Mouse (Mus musculus) kidney, adult 2 months (tissue): ENCODE data around the gene Sde2. TPM values are rescaled to one million over a fixed set of nuclear protein-coding genes. Genes with fewer than 3 reads are reported as not detected.
A peak's percentile ranks its signal among the peaks of the same experiment; 100 is the strongest.

Experiments
- DNase-seq: peaks from one replicate; pipeline ENCODE4 v3.0.0; 2021
- H3K27ac ChIP-seq: fragments of 200-500 bp; 2 replicates; pipeline ENCODE4 v1.5.1; 2012; ENCODE audit warnings: low read depth, low read length, control low read depth, inconsistent platforms; ENCODE audit not compliant: insufficient read depth
- H3K27me3 ChIP-seq: fragments of 200-500 bp; replicated peaks from 2 replicates; pipeline ENCODE4 v1.6.1; 2012; ENCODE audit warnings: mild to moderate bottlenecking, moderate library complexity, low read length, inconsistent platforms; ENCODE audit not compliant: control insufficient read depth, insufficient read depth
- H3K36me3 ChIP-seq: fragments of 200-500 bp; 2 replicates; pipeline ENCODE4 v1.6.1; 2012; ENCODE audit warnings: mild to moderate bottlenecking, moderate library complexity, low read length, inconsistent platforms; ENCODE audit not compliant: control insufficient read depth, insufficient read depth
- H3K4me1 ChIP-seq: fragments of 200-500 bp; 2 replicates; pipeline ENCODE4 v1.6.1; 2011; ENCODE audit warnings: low read length; ENCODE audit not compliant: control insufficient read depth, insufficient read depth
- H3K4me3 ChIP-seq: fragments of 200-500 bp; 2 replicates; pipeline ENCODE4 v1.5.1; 2011; ENCODE audit warnings: mild to moderate bottlenecking, low read depth, low read length, control low read depth; ENCODE audit not compliant: insufficient read depth
- CTCF ChIP-seq: fragments of 200-500 bp; conservative IDR thresholded peaks from 2 replicates; pipeline ENCODE4 v1.5.1; 2011; ENCODE audit warnings: low read depth, mild to moderate bottlenecking, control low read depth, low read length, moderate library complexity, mixed read lengths; ENCODE audit not compliant: insufficient read depth, insufficient read length
- POLR2A ChIP-seq: fragments of 200-500 bp; IDR thresholded peaks from one replicate; pipeline ENCODE4 v1.6.1; 2011; ENCODE audit warnings: low read depth, low read length, control low read depth
- WGBS: fragments of 180-500 bp; shearing (Covaris S2); methylation state at CpG from one replicate; pipeline ENCODE4 v1.1.7; 2018; 5-methylcytosine and 5-hydroxymethylcytosine counted together
- polyA plus RNA-seq: library from polyadenylated mRNA; depleted of rRNA; stranded (reverse); fragments of >200 nt; gene quantifications from 2 replicates; pipeline ENCODE4 v1.2.3, GENCODE M21; 2012; rRNA removed

Sde2 gene
- polyA plus RNA-seq: 6.2 and 8.4 TPM in 2 replicates

DNA sequence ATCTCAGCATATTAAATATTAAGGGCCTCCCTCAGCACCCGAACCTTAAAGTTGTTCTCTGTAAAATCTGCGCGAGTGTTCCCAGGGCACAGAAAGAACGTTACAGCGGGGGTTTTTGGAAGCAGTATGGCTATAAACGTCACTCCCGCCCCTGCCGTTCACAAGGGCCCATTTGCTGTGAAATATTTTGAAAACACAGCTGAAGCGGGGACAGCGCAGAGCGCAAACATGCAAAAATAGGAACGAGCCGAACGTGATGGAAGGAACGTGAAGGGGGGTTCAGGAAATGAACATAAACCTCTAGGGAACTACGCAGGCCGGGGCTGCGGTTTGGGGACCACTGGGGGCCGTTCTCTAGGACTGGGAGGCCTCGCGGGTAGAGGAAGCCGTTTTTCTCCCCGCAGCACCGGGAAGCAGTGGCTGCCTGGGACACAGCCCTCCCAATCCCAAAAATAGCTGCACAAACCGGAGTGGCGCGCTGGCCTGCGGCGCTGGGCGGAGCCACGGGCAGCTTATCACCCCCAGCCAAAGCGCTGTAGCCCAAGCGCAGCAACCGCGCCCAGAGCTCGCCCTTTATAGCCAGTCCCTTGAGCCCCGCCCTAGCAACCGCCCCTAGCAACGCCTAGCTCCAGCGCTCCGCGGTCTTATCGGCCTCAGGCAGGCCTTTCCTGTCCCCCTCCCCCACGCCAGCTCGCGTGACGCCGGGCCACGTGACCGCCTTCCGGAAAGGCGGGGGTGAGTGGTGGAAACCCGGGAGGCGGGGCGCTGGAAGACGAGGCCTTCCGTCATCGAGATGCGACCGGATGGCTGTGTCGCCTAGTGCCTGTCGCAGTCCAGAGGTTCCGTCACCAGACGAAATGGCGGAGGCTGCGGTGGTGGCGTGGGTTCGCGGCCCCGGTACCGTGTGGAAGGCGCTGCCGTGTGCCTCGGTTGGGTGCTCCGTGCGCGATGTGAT, at the start of gene Sde2:
Gene Sde2, plus strand, starts transcription at position 812 of the 955 bp plus-strand sequence.
- Histone ChIP-seq H3K36me3 (no peaks in the 10 kb centered on the region), H3K27me3 (no peaks in the 10 kb centered on the region), H3K4me1 (peaks cover 5% of the 10 kb centered on the region; the same call in 1 of the 2 replicates), H3K4me3 (peak within 1 kb of the TSS; percentile 78), H3K27ac (peak within 1 kb of the TSS; percentile 96)
- WGBS: under 1% methylated on average over 77 of the region's 77 CpGs
- DNase-seq: peak; percentile 100
- TF ChIP-seq CTCF: no peak
- TF ChIP-seq POLR2A: peak; percentile 98

DNA sequence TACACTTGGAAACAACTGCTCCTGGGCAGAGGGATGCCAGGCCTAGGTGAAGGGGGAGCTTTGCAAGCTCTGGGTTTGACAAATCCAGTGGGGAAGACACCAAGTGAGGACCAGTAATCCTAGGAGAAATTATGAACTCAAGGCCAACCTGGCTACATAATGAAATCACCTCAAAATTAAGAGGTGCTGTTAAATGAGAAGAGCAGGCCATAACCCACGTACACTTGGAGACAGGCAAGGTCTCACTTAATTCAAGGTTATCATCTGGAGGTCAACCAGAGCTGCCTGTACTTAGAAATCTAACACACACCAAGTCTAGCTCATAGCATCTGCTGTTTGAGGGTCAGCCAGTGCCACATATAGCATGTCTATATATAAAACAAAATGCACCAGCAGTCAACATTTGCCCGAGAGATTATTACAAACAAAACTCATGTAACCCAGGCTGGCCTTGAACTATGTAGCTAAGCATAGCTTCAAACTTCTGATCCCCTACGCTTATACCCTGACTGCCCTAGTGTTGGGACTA, 49.4 kb upstream of the Sde2 start:
- H3K4me3 ChIP-seq: no peak overlapping the region
- no peak for TF ChIP-seq CTCF
- no peak for TF ChIP-seq POLR2A
- 75% methylated on average over 3 of the region's 3 CpGs for WGBS
- H3K27ac ChIP-seq: no peak overlapping the region
- DNase-seq: no peak
- H3K36me3 ChIP-seq: peaks cover 7% of the 10 kb centered on the region
- H3K27me3 ChIP-seq: no peaks in the 10 kb centered on the region
- no peaks in the 10 kb centered on the region for H3K4me1 ChIP-seq

DNA sequence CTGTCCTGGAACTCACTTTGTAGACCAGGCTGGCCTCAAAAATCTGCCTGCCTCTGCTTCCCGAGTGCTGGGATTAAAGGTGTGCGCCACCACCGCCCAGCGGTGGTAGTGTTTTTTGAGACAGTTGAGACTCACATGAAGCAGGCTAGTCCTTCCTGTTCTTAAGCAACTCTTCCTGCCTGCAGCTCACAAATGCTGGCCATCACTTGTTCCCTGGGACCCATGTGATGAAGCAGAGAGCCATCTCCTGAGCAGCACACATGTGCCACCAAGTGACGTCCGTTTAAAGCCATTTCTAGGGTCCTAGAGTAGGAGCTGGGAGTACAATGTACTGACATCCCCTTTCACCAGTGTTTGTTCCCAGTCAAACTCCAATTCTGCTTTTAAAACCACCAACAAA, 47.0 kb upstream of the Sde2 start:
- no peak overlapping the region for H3K27ac ChIP-seq
- TF ChIP-seq POLR2A: no peak
- TF ChIP-seq CTCF: no peak
- DNase-seq: no peak
- WGBS: 83% methylated on average over 6 of the region's 6 CpGs
- no peaks in the 10 kb centered on the region for H3K27me3 ChIP-seq
- no peak overlapping the region for H3K4me3 ChIP-seq
- peaks cover 14% of the 10 kb centered on the region for H3K36me3 ChIP-seq
- no peaks in the 10 kb centered on the region for H3K4me1 ChIP-seq

DNA sequence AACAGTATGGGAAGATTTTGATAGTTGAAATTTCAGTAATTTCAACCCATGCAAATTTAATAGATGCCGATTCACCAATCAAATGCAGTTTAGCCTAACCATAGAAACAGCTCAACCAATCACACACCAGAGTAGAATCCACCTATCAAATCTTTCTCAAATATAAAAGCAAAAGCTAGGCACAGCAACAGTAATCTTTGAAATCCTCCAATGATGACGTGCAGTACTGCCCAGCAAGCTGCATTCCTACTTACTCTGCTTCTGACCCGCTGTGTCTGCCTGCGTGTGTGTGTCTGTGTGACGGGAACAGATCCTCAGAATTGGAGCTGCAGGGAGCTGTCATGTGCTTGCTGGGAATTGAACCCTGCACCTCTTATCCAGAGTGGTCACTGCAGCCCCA, 42.1 kb upstream of the Sde2 start:
- no peak for TF ChIP-seq POLR2A
- no peak for TF ChIP-seq CTCF

DNA sequence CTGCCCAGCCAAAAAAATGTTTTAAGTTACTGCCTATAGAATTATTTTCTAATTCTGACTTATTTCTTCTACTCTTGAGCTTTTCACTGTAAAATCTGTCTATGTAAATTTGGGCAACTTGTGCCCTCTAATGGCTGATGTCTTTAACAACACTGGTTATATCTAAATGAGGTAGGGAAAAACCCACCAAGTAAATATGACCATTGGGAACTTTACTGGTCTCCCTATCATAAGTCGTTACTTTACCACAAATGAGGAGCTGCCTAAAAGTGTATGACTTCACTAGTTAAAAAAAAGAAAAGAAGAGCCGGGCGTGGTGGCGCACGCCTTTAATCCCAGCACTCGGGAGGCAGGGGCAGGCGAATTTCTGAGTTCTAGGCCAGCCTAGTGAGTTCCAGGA, 40.0 kb upstream of the Sde2 start:
- 41% methylated on average over 7 of the region's 7 CpGs for WGBS
- peaks cover 13% of the 10 kb centered on the region for H3K36me3 ChIP-seq
- no peak for TF ChIP-seq CTCF
- no peak for TF ChIP-seq POLR2A
- peak; percentile 46 for DNase-seq
- H3K27ac ChIP-seq: no peak overlapping the region
- peaks cover 3% of the 10 kb centered on the region; the same call in 1 of the 2 replicates for H3K4me1 ChIP-seq
- H3K27me3 ChIP-seq: no peaks in the 10 kb centered on the region
- no peak overlapping the region for H3K4me3 ChIP-seq

More for the DNA sequence above, 42.1 kb upstream of the Sde2 start:
- DNase-seq: no peak
- Histone ChIP-seq H3K4me3 (no peak overlapping the region), H3K4me1 (peaks cover 3% of the 10 kb centered on the region; the same call in 1 of the 2 replicates), H3K27me3 (no peaks in the 10 kb centered on the region), H3K36me3 (peaks cover 17% of the 10 kb centered on the region), H3K27ac (no peak overlapping the region)
- WGBS: 57% methylated on average over 5 of the region's 5 CpGs

DNA sequence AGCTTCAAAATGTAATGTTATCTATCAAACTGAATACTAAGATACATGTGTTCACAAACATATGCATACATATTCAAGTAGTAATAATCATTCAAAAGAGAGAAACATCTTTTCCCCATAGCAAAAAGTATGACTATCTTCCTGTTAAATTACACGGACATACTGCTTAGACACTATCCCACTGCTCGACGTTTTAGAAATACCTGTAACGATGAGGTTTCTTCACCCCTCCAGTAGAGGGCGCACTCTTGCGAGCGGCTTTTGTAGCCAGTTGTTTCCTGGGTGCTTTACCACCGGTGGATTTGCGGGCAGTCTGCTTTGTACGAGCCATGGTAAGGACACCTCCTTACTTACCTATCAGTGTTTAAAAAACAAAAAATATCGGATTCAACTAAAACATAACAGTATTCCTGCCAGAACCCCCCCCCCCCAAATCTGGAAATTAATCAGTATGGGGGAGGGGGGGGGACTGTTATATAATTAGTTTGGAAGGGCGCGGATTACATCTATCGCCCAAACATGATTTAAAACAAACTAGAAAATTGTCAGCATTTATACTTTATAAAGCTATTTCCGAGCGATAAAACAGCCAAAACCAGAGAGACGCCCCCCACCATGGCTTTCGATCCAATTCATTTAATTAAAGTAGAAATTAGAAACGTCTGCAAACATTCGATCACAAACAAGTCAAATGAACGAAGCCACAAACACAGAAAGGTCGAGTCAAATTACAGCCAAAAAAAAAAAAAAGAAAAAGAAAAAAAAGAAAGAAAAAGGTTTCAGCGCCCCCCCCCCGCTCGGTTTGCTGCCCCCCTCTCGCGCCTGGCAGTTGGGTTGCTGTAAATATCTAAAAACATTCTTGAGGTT, 39.1 kb upstream of the Sde2 start:
- WGBS: under 1% methylated on average over 27 of the region's 27 CpGs
- no peaks in the 10 kb centered on the region for H3K27me3 ChIP-seq
- peak overlapping the region; percentile 91 for H3K27ac ChIP-seq
- peak overlapping the region; percentile 97 for H3K4me3 ChIP-seq
- peaks cover 13% of the 10 kb centered on the region for H3K36me3 ChIP-seq
- H3K4me1 ChIP-seq: peaks cover 3% of the 10 kb centered on the region; the same call in 1 of the 2 replicates
- TF ChIP-seq CTCF: peak; percentile 42
- TF ChIP-seq POLR2A: no peak
- DNase-seq: peak; percentile 56
